Mouse (Mus musculus) limb, embryonic 13.5 days (tissue): Measurements from ENCODE around the gene Srr. TPM values are rescaled to one million over a fixed set of nuclear protein-coding genes. Genes with fewer than 3 reads are reported as not detected.

ENCODE experiments used
- ATAC-seq: fragments of 200-750 bp; cut with Nextera tagmentation; 2 replicates; pipeline ENCODE4 v1.8.0; 2017; ENCODE audit warnings: low read depth, moderate number of reproducible peaks, moderate TSS enrichment; ENCODE audit not compliant: low FRiP score
- H3K27ac ChIP-seq: fragments of 300-500 bp; sonication (generic); 2 replicates; pipeline ENCODE4 v1.5.1; 2015; ENCODE audit warnings: inconsistent platforms, mild to moderate bottlenecking, moderate library complexity
- H3K27me3 ChIP-seq: fragments of 300-500 bp; sonication (generic); 2 replicates; pipeline ENCODE4 v1.6.1; 2015; ENCODE audit warnings: mild to moderate bottlenecking, inconsistent platforms
- H3K36me3 ChIP-seq: fragments of 300-500 bp; sonication (generic); 2 replicates; pipeline ENCODE4 v1.6.1; 2015; ENCODE audit warnings: inconsistent platforms, mild to moderate bottlenecking, moderate library complexity
- H3K4me1 ChIP-seq: fragments of 300-500 bp; sonication (generic); 2 replicates; pipeline ENCODE4 v1.6.1; 2015; ENCODE audit warnings: inconsistent platforms
- H3K4me2 ChIP-seq: fragments of 300-500 bp; sonication (generic); replicated peaks from 2 replicates; pipeline ENCODE4 v1.6.1; 2015; ENCODE audit warnings: inconsistent platforms, mild to moderate bottlenecking, moderate library complexity
- H3K4me3 ChIP-seq: fragments of 300-500 bp; sonication (generic); 2 replicates; pipeline ENCODE4 v1.5.1; 2015; ENCODE audit warnings: moderate library complexity, mild to moderate bottlenecking, inconsistent platforms
- H3K9ac ChIP-seq: fragments of 300-500 bp; sonication (generic); 2 replicates; pipeline ENCODE4 v1.6.1; 2015; ENCODE audit warnings: mild to moderate bottlenecking, inconsistent platforms
- H3K9me3 ChIP-seq: fragments of 300-500 bp; sonication (generic); 2 replicates; pipeline ENCODE4 v1.6.1; 2016; ENCODE audit warnings: inconsistent platforms
- WGBS: fragments of 180-500 bp; shearing (Covaris S2); methylation state at CpG from one replicate; pipeline ENCODE4 v1.1.7; 2015; 5-methylcytosine and 5-hydroxymethylcytosine counted together
- microRNA-seq: library from miRNA; unstranded; fragments of <30 nt; microRNA quantifications from one replicate; pipeline ENCODE4, GENCODE M21; 2016
- polyA plus RNA-seq: library from polyadenylated mRNA; unstranded; fragments of >200 nt; fragmentation: Nextera tagmentation; extraction: Ambion mirVana; gene quantifications from 2 replicates; pipeline ENCODE4 v1.2.1, GENCODE M21; 2015

Srr gene
- polyA plus RNA-seq, 1 experiment from 2014 or later = 29.2 TPM

DNA sequence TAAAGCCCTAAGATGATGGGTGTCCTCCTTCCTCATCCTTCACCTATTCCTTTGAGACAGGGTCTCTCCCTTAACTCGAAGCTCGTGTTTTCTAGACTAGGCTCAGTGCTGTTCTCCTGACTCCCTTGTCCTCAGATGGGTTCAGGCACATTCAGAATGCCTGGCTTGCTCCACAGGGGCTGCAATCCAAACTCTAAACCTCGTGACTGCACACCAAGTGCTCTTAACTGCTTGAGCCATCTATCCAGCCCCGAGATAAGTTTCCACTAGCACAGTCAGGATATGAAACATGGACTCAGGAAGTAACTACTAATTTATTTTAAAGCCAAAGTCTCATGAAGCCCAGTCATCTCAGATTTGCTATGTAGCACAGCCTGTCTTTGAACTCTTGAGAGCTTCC, 55.2 kb downstream of the Srr start:
- no peak for ATAC-seq
- Histone ChIP-seq H3K27me3 (no peaks in the 10 kb centered on the region), H3K36me3 (peaks cover 9% of the 10 kb centered on the region), H3K4me3 (no peak overlapping the region), H3K4me2 (no peak overlapping the region), H3K27ac (no peak overlapping the region), H3K9ac (no peak overlapping the region), H3K9me3 (no peaks in the 10 kb centered on the region), H3K4me1 (peaks cover 28% of the 10 kb centered on the region)
- WGBS = 67% methylated on average over 4 of the region's 4 CpGs

DNA sequence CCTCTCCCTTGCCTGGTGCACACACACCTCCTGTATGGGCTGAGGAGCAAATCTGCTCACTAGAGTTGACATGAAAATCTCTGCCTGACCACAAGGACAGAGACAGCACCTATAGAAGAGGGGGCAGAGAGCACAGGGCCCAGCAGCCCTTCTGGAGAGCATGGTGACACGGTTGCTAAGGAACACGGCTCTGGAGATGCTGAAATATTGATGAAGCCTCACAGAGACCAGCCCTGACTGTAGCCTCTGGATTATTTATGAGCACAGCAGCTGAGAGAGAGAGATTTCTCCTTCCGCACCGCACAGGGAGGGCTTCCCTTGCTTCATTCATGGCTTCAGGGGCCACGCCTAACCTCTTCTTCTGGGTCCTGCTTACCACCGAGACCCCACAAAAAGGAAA, 56.1 kb downstream of the Srr start:
- Histone ChIP-seq H3K4me1 (peaks cover 21% of the 10 kb centered on the region), H3K27me3 (no peaks in the 10 kb centered on the region), H3K36me3 (peaks cover 13% of the 10 kb centered on the region), H3K9me3 (no peaks in the 10 kb centered on the region), H3K4me2 (no peak overlapping the region), H3K9ac (no peak overlapping the region), H3K27ac (no peak overlapping the region), H3K4me3 (no peak overlapping the region)
- ATAC-seq = no peak
- 87% methylated on average over 6 of the region's 6 CpGs for WGBS

DNA sequence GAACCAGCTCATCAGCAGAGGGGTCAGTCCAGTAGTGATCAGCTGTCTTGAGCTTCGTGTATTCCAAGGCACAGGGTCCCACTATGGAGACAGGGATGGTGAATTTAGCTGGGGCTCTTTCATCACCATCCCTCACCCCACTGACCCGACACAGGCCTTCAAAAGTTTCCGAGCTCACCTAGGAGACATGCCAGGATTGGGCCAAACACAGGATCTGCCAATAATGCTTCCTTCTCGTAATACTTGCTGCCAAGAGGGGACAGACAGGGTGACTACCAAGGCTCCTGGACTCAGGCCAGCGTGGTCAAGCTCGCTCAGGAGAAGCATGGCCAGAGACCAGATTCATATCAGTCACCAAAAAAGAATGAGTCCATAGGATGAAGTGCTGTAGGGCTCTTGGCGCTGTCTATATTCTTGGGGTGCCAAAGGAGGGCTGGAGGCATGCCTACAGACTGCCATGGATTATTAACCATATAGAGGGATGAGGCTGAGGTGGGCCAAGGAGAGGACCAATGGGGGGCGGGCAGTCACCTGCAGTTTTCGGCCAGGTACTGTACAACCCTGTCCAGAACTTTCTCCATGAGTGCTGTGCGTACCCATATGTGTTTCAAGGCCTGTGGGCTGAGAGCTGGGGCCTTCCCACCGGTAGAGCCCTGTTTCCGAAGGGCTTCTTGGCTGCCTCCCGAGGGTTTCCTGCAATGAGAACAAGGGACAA, 57.5 kb downstream of the Srr start:
- no peak overlapping the region for H3K4me3 ChIP-seq
- H3K9ac ChIP-seq = no peak overlapping the region
- no peaks in the 10 kb centered on the region for H3K9me3 ChIP-seq
- 89% methylated on average over 13 of the region's 13 CpGs for WGBS
- H3K27me3 ChIP-seq = no peaks in the 10 kb centered on the region
- H3K4me2 ChIP-seq = no peak overlapping the region
- no peak for ATAC-seq
- H3K36me3 ChIP-seq = peaks cover 13% of the 10 kb centered on the region
- H3K4me1 ChIP-seq = peaks cover 13% of the 10 kb centered on the region
- H3K27ac ChIP-seq = no peak overlapping the region

DNA sequence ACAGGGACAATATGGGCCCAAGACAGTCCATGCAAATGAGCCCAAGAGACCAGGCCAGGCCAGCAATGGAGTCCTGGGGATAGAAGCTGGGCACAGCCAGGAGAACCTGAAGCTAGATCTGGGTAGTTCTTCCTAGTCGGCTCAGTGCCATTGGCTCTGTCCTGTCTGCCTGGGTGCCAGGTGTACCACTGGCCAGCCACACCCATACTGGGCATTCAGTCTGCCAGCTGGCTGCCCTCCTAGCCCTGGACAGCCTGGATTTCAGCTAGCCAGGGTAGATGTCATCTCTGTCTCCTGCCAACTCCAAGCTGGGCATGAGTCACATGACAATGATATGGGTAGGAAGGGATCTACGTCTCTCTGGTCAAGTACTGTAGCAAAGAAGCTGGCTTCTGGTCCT, 58.6 kb downstream of the Srr start:
- H3K4me1 ChIP-seq = peaks cover 13% of the 10 kb centered on the region
- no peaks in the 10 kb centered on the region for H3K9me3 ChIP-seq
- no peaks in the 10 kb centered on the region for H3K27me3 ChIP-seq
- peaks cover 13% of the 10 kb centered on the region for H3K36me3 ChIP-seq
- 82% methylated on average over 2 of the region's 2 CpGs for WGBS
- H3K27ac ChIP-seq = no peak overlapping the region
- no peak for ATAC-seq
- H3K4me3 ChIP-seq = no peak overlapping the region
- H3K9ac ChIP-seq = no peak overlapping the region
- no peak overlapping the region for H3K4me2 ChIP-seq

DNA sequence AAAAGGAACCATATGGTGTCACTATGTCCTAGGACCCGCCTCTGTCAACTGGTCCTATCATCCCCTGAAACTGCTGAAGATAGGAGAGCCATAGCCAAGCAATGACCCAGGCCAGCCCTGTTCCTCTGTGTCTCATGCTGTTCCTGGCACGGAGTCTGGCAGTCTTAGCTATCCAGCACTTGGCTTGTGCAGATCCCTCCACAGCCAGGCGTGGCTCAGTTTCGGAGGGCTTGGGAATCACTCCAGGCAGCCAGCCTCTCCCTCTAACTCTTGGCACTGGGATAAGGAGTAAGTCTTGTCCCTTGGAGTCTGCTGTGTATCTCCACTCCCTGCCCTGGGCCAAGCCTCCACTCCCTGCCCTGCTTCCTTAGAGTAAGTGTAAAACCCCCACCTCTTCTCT, 59.1 kb downstream of the Srr start:
- Histone ChIP-seq H3K9ac (no peak overlapping the region), H3K27ac (no peak overlapping the region), H3K27me3 (no peaks in the 10 kb centered on the region), H3K36me3 (peaks cover 13% of the 10 kb centered on the region), H3K4me1 (peaks cover 10% of the 10 kb centered on the region), H3K4me3 (no peak overlapping the region), H3K9me3 (no peaks in the 10 kb centered on the region), H3K4me2 (no peak overlapping the region)
- 76% methylated on average over 4 of the region's 4 CpGs for WGBS
- no peak for ATAC-seq

DNA sequence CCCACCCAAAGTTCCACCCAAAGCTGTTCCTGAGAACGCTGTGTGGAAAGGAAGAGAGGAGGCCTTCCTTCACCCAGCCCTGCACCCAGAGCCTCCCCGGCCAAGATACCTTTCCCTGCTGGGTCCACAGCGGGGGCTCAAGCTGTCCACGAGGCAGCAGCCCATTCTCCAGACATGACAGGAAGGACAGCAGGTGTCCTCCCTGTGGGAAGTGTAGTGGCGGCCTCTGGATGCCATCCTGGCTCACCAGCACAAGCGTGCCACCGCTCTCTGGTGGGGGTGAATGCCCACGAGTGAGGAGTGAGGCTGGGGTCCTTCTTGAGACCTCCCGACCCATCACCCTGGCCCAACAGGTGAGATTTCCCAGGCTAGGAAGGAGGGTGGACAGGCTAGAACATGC, 60.5 kb downstream of the Srr start:
- Histone ChIP-seq H3K9ac (no peak overlapping the region), H3K4me3 (no peak overlapping the region), H3K4me2 (no peak overlapping the region), H3K4me1 (no peaks in the 10 kb centered on the region), H3K27ac (no peak overlapping the region), H3K27me3 (no peaks in the 10 kb centered on the region), H3K9me3 (no peaks in the 10 kb centered on the region), H3K36me3 (peaks cover 13% of the 10 kb centered on the region)
- ATAC-seq = no peak
- 82% methylated on average over 9 of the region's 9 CpGs for WGBS

DNA sequence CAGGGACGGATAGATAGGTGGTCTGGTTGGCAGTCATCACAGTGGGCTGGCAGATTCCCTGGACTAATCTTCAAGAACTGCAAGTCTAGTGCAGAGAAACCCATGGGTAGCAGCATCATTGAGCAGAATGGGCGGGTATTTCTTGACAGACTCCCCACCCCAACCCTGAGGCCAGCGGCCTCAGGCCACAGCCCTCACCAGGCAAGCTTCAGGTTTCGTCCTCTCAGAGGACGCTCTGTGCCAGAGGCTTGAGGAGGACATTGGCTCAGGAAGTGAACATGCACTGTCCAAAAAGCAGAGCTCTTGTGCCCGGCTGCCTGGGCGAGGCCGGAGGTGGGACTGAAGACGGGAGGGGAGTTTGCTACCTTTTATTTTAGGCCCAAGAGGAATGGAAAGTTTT, 61.3 kb downstream of the Srr start:
- H3K36me3 ChIP-seq = peaks cover 13% of the 10 kb centered on the region
- H3K4me3 ChIP-seq = no peak overlapping the region
- no peak for ATAC-seq
- 80% methylated on average over 9 of the region's 9 CpGs for WGBS
- no peaks in the 10 kb centered on the region for H3K27me3 ChIP-seq
- no peak overlapping the region for H3K4me2 ChIP-seq
- no peak overlapping the region for H3K9ac ChIP-seq
- no peaks in the 10 kb centered on the region for H3K4me1 ChIP-seq
- no peak overlapping the region for H3K27ac ChIP-seq
- no peaks in the 10 kb centered on the region for H3K9me3 ChIP-seq

DNA sequence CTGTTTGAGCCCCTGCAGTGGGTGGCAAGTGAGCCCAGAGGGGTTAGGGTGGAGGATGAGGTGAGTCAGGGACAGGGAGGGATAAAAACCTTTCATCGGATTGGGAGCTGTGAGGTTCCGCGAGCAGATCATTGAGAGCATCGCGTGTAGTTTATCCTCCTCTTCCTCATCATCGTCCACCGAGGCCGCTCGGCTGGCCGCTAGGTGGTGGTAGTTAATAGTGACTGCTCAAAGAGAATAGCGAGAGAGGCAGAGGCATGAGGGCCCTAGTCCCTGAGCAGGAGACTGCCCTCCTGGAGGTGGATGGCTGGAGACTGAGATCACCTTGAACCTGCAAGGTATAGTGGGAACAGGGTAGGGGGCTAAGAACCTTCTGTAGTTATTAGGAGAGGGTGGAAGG, 62.3 kb downstream of the Srr start:
- Histone ChIP-seq H3K4me1 (no peaks in the 10 kb centered on the region), H3K36me3 (peaks cover 15% of the 10 kb centered on the region), H3K9ac (0 out of 2 replicates have a peak overlapping the region, but pooled peaks have one; percentile 13), H3K4me3 (no peak overlapping the region), H3K27me3 (no peaks in the 10 kb centered on the region), H3K9me3 (no peaks in the 10 kb centered on the region), H3K27ac (no peak overlapping the region), H3K4me2 (no peak overlapping the region)
- 20% methylated on average over 11 of the region's 11 CpGs for WGBS
- no peak for ATAC-seq

DNA sequence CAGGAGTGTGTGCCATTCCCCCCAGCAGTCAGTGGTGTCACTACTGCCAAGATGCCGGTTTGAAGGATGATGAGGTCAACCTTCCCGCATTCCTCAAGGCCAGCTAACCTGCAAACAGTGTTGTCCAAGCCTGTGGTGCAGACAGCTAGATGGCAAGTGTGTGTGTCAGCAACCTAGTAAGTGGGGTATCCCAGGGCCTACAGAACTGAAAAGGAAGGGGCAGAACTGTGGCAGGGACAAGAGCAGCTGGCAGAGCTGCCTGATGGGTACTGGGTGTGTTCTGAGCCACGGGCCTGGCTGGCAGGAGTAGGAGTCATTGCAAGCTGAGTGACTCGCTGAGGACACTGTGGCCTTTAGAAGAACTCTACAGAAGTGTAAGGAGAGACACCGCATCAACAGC, 63.6 kb downstream of the Srr start:
- WGBS = 77% methylated on average over 5 of the region's 5 CpGs
- Histone ChIP-seq H3K27me3 (no peaks in the 10 kb centered on the region), H3K27ac (no peak overlapping the region), H3K9me3 (no peaks in the 10 kb centered on the region), H3K4me1 (no peaks in the 10 kb centered on the region), H3K9ac (no peak overlapping the region), H3K4me3 (no peak overlapping the region), H3K36me3 (peaks cover 12% of the 10 kb centered on the region), H3K4me2 (no peak overlapping the region)
- no peak for ATAC-seq

DNA sequence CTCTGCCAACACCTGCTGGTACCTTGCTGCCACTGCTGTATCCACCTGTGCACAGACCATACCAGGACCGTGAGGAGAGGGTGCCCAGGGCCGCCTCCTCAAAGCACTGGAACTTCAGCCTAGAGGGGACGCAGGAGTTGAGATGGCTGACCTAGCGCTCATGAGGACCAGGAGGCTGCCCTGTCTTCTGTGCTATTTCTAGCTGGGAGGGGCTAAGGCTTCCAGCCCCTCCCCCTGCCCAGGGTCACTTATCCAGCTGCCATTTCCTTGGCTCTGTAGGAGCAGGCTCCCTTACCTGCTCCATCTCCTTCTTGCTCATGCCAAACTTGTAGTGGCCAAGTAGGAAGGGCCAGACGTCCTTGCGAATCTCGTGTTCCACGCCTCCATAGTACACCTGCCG, 68.0 kb downstream of the Srr start:
- ATAC-seq = no peak
- Histone ChIP-seq H3K9me3 (no peaks in the 10 kb centered on the region), H3K4me1 (no peaks in the 10 kb centered on the region), H3K27ac (no peak overlapping the region), H3K9ac (no peak overlapping the region), H3K36me3 (peaks cover 21% of the 10 kb centered on the region), H3K4me3 (no peak overlapping the region), H3K27me3 (no peaks in the 10 kb centered on the region), H3K4me2 (no peak overlapping the region)
- 82% methylated on average over 9 of the region's 9 CpGs for WGBS

Small RNAs within 50 kb of the gene (microRNA-seq; reads per million reads assigned to microRNA genes)
- not detected for gene Mir6926

Other genes starting within 250 kb of the Srr start
- 46.7 and 49.7 TPM in 2 replicates for gene Pafah1b1, start 201.3 kb downstream of the Srr start, polyA plus RNA-seq
- gene Mettl16, start 155.1 kb downstream of the Srr start, polyA plus RNA-seq = 56.6 and 61.1 TPM in 2 replicates
- 5.3 and 5.8 TPM in 2 replicates for gene Mnt, start 95.0 kb downstream of the Srr start, polyA plus RNA-seq
- gene Sgsm2, start 28.9 kb downstream of the Srr start, polyA plus RNA-seq = 4.5 and 6.0 TPM in 2 replicates
- 44.8 and 45.6 TPM in 2 replicates for gene Tsr1, start 27.9 kb downstream of the Srr start, polyA plus RNA-seq
- gene Smg6, start 125 bp downstream of the Srr start, polyA plus RNA-seq = 21.9 and 22.4 TPM in 2 replicates
- 28.2 and 29.3 TPM in 2 replicates for gene Hic1, start 243.6 kb upstream of the Srr start, polyA plus RNA-seq